Mouse (Mus musculus): ENCODE measurements around the gene Jph3. TPM values are rescaled to one million over a fixed set of nuclear protein-coding genes. Genes with fewer than 3 reads are reported as not detected.
A peak's percentile ranks its signal among the peaks of the same experiment; 100 is the strongest.

Gene Jph3
- total RNA-seq, 2 experiments from 2014 or later = 0.07 TPM; not detected in 1

DNA sequence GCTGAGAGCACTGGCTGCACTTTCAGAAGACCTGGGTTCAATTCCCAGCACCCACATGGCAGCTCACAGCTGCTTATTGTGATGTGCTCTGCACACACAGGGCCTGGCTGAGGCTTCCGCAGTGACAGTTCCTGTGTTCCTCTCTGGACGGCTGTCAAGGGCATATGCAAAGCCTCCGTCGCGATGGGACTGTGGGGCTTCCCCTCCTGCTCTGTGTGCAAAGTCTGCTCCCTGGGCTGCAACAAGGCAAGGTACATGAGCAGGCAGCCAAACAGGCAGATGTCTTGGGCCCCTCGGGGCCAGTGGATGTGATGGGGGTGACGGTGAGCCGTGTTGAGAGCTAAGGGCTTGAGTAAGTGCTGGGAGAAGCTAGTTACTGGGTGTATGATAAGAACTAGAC lies 59.4 kb downstream of the Jph3 start:
- DNase-seq = no peak

DNA sequence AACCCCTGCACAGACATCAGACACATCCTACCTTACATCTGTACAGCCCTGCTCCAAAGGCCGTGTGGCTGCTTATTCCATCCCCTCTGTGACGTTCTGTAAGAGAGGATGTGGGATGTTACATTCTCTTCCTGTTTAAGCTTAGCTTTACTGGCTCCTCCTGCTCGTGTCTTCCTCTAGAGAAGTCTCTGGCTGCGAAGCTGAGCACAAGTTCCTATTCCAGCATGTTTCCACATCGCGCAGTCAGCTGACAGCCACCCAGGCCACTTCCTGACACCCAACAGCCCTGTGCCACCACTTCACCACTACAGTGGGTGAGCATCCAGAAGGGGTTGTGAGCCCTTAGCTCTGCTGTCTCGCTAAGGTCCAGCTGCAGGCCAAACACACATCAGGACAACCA lies 62.7 kb downstream of the Jph3 start:
- no peak for DNase-seq

DNA sequence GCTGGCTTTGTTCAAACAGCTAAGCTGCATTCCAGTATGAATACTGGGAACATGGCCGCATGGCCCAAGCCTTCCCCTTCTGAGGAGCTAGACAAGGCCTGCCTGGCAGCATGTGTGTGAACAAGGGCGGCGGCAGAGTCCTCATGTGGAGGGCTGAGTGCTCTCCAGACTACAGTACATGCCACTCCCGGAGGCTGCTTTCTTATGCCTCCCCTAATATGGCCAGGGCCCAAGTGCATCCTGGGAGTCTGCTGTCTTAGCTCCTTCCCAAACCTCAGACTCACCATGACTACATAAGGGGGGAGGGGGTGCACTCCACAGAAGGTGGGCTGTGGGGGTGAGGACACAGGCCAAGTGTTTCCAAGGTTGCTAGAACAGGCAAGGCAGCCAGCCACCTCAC lies 63.2 kb downstream of the Jph3 start:
- DNase-seq = no peak

DNA sequence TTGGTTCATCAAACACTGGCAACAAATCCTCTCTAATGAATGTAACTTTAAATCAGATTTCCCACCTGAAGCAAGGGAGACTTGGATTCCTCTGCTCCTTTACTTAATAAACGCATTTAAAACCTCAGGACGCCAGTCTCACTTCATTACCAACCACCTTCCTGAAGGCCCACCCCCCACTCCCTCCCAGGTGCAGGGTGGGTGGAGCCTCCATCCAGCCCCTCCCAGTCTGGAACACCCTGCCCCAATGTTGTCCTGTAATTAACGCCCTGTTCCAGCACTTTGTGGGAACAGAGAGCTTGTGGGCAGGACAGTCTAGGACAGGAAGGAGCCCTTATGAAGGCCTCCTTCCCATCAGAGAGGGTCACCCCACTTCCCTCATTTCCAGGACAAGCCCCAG lies 64.7 kb downstream of the Jph3 start:
- DNase-seq = no peak

DNA sequence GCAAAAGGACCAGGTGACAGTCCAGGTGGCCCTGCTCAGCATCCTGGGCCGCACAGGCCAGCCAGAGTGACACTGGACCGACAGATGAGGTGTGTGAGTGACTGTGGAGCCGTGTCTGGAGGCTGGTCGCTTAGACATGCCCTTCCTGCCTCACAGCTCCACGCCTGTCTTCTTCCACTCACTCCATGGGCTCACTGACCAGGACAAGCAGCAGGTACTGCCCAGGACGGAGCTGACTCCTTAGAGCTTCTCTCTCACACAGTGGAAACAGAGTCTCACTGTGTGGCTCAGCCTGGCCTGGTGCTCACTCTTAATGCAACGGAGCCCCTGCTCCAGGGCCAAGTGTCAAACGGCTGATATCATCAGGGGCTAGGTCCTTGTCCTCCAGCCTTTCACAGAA lies 66.0 kb downstream of the Jph3 start:
- DNase-seq = no peak

DNA sequence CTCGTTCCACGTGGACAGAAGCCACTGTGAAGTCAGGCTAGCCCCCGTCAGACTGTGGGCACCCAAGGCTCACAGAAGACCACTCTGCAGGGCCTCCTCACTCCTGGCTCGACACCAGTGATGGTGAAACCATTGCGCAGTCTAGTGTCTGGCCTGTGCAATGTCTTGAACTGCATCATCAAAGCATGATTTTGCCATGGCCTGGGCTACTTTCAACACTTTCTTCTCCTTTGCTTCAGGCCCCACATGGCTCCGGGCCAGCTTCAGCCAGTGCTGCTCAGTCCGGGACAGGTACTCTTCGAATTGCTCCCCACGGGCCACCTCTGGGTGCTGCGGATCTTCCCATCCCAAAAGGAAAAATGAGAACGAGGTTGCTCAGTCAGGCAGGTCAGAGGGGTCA lies 67.0 kb downstream of the Jph3 start:
- DNase-seq = no peak

DNA sequence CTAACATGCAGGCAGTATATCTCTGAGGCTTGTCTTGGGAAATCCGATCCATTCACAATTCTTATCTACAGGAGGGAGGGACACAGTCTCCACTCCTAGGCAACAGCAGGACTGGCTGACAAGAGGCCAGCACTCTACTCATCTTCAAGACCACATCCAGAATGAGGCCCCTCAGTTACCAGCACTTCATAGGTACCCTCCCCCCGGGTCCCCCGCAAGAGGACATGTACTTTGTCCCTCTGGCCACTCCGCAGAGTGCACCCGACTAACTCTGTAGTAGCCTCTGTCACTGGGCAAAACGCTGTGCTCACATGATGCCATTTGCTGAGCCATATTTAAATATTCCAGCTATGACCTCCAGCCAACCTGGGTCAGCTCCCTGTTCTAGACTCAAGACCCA lies 69.0 kb downstream of the Jph3 start:
- no peak for DNase-seq

DNA sequence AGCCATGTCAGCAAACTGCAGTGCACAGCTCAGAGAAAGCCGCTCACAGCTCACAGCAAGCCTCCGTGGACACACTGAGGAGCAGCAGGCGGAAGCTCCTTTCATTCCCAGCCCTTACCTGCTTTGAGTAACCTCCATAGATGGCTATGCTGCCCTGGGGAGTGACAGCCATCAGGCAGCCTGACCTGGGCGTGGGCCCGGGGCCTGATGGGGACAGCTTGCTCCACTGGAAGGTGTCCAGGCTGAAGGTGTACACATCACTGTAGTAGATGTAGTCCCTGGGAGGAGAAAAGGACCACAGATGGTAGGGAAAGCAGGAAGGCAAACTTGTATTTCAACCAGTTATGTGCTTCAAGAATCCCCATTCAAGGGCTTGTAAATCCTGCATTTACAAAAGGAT lies 75.4 kb downstream of the Jph3 start:
- DNase-seq = no peak

DNA sequence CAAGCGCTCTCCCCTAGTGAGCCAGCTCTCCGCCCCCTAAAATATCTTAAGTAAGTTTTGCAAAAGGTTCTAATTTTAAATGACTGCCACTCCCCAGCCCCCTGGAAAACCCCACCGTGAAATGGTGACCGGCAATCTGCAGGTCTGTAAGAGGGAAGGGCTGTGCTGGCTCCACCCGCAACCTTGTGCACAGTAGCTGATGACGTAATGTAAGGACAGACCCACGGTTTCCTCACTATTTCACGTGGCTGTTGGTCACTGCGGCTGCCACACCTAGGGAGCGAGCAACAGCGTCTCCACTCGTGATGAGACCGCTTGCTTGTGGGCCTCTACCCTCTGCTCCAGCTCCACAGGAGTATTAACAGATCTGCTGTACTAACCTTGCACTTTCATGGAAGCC lies 76.7 kb downstream of the Jph3 start:
- no peak for DNase-seq

DNA sequence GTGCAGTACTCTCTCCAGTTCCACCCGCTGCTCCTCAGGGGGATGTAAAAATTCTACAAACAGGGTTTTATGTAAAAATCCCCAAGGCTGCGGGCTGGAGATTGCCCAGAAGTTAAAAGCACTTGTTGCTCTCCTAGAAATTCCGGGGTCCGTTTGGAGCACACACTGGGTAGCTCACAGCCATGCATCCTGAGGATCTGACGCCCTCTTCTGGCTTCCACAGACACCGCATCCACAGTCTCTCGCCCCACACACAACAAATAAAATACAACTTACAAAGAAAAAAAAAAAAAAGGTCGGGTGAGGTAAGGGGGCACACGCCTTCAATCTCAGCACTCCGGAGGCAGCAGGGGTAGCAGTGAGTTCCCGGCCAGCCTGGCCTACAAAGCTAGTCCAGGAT lies 78.6 kb downstream of the Jph3 start:
- no peak for DNase-seq

DNA sequence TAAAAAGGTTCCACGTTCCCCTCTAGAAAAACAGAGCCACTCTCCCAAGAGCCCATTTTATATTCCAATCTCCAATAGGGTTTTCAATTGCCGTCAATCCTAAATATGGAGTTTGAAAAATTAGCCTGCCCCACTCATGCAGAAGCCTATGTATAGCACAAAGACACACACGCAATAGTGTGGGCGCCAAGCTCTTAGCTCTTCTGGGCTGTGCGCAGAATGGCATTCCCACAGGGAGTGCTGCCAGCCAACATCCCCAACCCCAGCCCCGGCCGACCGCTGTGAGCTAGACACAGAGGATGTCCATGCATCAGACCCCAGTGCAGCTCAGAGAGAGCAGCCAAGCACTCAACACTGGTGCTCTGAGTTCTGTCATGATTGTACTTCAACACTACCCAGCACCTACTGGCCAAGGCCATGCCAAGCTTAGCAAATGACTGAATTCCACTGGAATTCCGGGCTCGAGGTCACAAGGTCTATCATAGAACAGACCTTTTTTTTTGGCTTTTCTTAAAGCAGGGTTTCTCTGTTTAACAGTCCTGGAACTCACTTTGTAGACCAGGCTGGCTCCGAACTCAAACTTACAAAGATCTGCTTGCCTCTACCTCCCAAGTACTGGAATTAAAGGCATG lies 80.2 kb downstream of the Jph3 start:
- peak; percentile 48 for DNase-seq

DNA sequence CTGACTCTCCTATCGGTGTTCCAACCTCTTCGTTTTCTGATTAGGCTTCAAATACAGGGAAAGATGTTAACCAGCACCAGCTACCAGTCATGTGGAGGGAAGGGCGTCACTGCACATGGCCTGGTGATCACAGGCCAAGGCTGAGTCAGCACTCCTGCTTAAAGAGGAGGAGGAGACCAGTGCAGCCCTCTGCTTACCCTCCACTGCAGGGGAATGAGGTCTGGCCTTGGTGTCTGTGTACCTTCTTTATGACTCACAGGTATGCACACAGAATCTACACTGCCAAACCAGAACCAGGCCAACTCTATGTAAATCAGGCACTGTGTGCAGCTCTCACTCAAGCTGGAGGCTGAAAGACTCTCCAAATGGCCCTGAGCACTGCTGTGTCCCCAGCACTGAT lies 82.1 kb downstream of the Jph3 start:
- DNase-seq = no peak

DNA sequence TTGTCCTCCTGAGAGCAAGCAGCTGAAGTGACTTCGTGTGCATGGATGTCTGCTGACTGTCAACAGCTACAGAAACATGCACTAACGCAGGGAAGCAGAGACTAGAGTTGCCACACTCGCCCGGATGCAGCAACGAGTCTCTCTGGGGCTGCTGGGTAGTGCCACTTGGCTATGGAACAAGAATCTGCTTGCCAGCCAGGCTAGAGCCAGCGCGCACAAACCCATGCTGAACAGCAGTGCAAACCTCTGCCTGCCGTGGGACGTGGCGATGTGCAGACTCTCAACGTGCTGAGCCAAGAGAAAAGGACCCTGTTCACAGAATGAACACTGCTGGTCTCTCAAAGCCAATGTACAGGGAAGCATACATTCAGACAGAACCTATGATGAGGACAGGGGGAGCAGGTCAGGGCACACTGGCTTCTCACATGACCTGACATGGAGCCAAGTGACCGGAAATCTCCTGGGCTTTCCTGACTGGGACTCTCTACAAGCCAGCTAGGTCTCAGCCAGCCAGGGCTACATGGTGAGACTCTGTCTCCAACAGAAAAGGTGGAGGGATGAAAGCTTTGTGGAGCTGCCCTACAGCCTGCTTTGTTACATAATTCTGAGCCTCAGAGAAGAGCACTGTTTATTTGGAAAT lies 82.6 kb downstream of the Jph3 start:
- no peak for DNase-seq

DNA sequence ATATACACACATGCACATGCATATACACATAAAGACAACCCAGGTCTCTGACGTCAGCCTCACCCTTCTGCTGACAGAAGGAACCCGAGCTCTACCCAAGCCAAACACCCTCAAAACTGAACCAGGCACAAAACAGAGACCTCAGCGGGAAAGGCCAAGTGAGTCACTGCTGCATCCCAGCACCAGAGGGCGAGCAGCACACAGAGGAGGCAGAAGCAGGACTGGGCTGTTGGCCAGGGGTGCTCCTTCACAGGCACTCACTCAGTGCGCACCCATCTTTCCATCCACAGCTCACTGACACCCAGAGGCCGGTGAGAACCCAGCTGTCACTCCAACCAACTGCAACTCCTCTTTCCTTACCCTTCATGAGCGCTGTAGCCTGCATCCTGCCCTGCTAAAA lies 88.8 kb downstream of the Jph3 start:
- no peak for DNase-seq

DNA sequence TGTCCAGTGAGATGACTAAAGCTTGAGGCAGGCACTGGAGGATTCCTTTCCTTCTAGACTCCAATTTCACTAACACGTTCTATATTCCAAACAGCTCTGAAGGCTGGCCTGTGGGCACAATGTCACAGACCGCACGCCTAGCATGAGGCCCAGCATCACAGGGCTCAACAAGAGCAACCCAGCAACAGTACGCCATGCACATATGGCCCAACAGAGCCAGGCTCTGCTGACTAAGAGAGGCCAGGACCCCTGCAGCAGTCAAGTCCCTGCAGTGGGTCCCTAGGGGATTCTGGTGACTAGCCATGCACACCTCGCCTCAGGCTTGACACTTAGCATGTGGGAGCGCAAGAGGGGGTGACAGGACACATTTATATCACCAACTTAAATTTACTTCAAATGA lies 91.4 kb downstream of the Jph3 start:
- DNase-seq = no peak

DNA sequence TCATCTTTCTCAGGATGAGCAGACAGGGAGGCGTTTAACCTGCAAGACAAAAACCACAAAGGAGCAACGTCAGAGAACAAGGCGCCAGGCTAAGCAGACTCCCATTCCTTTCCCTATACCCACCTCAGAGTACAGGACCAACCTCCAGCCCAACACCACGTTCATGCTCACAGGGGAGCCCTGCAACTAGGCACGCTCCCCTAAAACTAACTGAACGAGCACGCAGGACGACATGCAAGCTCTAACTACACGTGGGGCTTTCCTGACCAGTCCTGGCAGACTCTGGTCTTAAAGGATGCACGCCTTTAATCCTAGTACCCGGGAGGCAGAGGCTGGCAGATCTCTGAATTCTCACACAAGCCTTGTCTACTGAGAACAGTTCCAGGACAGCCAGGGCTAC lies 91.9 kb downstream of the Jph3 start:
- DNase-seq = no peak

DNA sequence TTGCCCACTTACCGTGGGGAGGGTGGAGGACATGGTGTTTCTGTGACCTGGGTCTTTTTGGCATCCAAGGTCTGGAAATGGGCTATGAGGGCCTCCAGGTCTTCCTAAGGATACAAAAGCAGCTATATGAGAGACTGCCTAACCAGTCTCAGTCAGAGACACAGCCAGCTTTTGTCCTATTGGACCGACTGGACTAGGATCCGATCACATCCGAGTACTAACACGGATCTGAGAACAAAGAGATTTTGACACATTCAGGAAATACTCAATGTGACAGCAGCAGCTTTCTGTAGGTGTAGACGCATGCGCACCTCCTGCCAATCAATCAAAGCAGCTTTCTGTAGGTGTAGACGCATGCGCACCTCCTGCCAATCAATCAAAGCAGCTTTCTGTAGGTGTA lies 92.3 kb downstream of the Jph3 start:
- DNase-seq = no peak

DNA sequence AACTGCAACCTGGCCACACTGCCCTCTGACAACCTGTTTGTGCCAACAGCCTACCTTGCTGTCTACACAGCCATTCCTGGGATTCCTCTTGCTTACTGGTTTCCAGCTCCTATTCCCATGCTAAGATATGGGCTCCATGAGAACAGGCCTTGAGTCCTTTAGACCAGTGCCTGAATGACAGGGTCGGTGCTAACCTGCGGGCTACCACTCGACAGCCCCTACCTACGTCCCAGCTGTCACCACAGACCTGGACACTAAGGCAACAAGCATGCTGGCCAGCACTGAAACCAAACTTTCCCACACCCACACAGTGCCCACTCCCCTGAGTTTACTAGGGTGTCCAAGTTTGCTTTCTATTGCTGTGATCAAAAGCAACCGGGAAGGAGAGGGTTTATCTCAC lies 98.3 kb downstream of the Jph3 start:
- no peak for DNase-seq

DNA sequence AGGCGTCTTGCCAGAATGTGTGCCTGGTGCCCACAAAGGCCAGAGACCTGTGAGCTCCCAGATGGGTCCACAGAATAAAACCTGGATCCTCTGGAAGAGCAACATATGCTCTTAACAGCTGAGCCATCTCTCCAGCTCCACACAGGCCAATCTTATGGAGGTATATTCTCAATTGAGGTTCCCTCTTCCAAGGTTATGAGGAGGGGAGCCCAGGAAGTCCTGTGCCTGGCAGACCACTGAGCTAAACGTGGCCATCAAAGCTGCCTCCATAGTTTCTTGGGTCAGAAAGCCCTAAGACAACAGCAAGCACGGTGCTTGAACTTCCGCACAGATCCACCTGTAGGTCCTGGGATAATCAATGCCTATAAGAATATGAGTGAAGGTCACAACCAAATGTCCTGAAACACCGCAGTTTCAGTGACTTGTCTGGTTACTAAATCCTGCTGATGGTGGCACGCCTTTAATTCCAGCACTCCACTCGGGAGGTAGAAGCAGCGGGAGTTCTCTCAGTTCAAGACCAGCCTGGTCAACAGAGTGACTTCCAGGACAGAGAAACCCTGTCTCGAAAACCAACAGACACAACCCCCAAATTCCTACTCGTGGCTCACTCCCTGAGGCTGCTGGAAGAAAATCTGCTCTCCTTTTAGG lies 99.1 kb downstream of the Jph3 start:
- DNase-seq = no peak

DNA sequence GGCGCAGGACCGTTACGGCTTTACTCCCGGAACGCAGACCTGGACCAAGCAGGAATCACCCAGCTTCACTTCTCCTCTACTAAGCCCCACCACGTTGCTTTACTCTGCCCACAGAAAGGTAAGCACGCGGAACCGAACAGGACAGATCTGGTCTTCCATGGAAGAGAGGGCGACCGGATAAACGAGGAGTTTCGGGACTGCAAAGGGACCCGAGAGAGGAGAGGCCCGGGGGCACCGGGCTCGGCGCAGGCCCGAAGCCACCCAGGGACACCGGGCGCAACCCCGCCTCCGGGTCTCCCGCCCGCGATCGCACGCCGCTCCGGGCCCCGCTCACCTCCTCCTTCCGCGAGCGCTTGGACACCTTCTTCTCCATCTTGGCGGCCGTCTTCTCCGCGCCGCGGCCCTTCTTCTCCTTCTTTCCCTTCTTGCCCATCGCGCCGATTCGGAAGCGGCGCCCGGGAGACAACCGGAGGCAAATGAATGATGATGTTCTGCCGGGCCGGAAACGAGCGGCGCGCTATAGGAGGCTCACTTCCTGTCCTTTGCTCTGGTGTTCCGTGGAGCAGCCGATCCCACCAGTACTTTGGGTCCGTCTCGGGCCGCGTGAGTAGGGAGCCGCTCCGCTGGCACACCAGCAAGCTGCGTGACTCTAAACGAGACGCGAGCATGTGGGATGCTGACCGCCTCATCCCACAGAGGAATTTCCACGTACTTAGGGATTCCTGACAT lies 99.8 kb downstream of the Jph3 start, which contains the start of gene Klhdc4:
TSS of gene Klhdc4 (minus strand) at position 522 of the 729 bp plus-strand sequence.
- DNase-seq = peak; percentile 91

DNA sequence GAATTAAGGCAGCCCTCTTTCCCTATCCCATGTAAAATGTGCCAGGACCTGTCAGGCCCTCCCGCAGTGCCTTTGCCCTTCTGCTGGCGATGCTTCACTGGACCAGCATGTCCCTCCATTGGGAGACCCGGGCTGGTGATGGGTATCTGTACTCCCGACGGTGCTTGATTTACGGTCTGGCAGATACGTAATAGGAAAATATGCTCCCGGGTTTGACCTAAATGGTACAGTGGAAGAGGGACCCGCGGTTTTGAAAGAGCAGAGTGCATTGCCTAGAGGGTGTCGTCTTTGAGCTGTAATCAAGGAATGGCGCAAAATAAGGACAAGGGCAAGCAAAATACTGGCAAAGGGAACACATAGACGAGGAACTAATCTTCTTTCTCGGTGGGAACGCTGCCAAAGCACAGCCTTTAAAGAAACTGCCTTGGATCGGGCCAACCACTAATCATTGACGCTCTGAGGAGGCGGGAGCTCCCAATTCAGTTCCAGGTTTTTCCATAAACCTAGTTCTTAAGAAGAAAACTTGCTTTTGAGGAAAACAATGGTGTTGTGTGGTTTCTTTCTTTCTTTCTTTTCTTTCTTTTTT lies 100.4 kb downstream of the Jph3 start:
- no peak for DNase-seq

DNA sequence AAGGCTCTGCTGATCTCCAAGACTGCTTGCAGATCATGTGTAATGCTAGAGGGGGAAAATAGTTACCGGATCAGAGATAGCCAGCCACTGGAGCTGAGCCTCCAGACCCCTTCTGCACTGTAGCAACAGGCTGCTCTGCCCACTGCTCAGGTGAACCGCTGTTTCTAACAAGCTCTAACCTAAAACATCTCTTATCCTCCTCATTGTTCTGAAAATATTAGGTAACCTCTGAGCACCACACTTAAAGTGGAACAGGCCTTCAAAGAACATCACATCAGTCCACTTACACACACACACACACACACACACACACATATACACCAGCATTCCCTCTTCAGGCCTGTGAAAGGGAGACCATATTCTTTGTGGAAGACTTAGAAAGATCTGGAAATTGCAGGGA lies 102.6 kb downstream of the Jph3 start:
- no peak for DNase-seq

DNA sequence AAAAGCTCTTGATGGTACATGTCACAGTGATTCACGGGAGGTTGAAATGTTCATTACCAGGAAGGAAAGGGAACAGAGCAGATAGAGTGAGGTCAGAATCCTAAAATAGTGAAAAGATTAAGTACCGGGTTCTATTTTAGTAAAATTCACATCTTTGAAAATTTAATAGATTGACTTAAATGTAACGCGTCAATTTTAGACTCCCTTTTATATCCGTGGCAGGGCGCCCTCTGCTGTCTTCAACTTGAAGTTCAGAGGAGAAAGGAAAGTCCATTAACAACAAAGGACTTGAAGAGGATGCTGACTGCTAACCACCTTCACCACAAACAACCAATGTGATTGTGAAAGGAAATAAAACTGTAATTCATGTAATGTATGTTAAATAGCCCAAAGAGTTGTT lies 103.1 kb downstream of the Jph3 start:
- peak; percentile 81 for DNase-seq

Data from heart, postnatal 4 days (tissue).